Mouse (Mus musculus): ENCODE data around the gene Nupl1. TPM values are rescaled to one million over a fixed set of nuclear protein-coding genes. Genes with fewer than 3 reads are reported as not detected.

The Nupl1 gene
- total and polyA plus RNA-seq, 3 experiments, result 0.11 TPM; not detected in 2

- Histone ChIP-seq H3K27me3 (ENCODE audit: insufficient read depth, low read length) (no peaks in the 10 kb centered on the region), H3K9me3 (replicated peaks) (no peaks in the 10 kb centered on the region), H3K4me3 (ENCODE audit: low read depth, low read length) (no peak overlapping the region), H3K36me3 (replicated peaks) (no peaks in the 10 kb centered on the region), H3K4me1 (ENCODE audit: insufficient read depth, low read depth, low read length) (peaks cover 13% of the 10 kb centered on the region)
- TF ChIP-seq TAL1 (conservative IDR thresholded peaks at IDR 0.05; ENCODE audit: low read depth, low read length), result no peak
- no peak for TF ChIP-seq CTCF (IDR thresholded peaks at IDR 0.05; ENCODE audit: low read depth, low read length)
- TF ChIP-seq POLR2AphosphoS5 (IDR thresholded peaks at IDR 0.05; ENCODE audit: insufficient replicate concordance, low read depth, low read length), result no peak
- TF ChIP-seq GATA1 (IDR thresholded peaks at IDR 0.05; ENCODE audit: borderline replicate concordance, low read length), result no peak
- no peak for TF ChIP-seq GATA2 (IDR thresholded peaks at IDR 0.05; ENCODE audit: borderline replicate concordance, low read depth, low read length)
- DNase-seq (ENCODE audit: low spot score) (no peak), ATAC-seq (ENCODE audit: extremely low read depth, insufficient number of reproducible peaks, low FRiP score, poor library complexity, severe bottlenecking) (no peak)
These were observed 5.9 kb upstream of the Nupl1 start for GRCm38 (mm10) chr14:60257101-60257500.

DNA sequence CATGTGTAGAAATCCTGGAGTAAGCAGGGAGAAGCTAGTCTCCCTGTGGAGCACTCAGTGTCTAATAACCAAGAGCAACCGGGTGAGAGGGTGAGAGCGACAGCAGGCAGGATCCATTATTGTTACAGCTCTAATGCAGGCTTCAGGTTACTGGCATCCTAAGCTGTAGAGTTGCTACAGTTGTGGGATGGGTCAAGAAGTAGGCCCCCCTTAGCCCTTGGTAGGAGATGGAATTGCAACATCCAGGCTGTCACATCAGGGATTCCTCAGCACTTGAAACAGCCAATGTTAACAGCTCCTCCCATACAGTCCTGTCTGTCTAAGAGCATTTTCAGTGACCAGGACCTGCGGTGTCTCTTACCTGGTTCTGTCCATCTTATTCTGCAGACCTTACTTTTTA is 5.1 kb upstream of the Nupl1 start:
- Histone ChIP-seq H3K4me3 (ENCODE audit: low read depth, low read length) (no peak overlapping the region), H3K36me3 (replicated peaks) (no peaks in the 10 kb centered on the region), H3K9me3 (replicated peaks) (no peaks in the 10 kb centered on the region), H3K27me3 (ENCODE audit: insufficient read depth, low read length) (no peaks in the 10 kb centered on the region), H3K4me1 (ENCODE audit: insufficient read depth, low read depth, low read length) (peaks cover 13% of the 10 kb centered on the region)
- ATAC-seq (ENCODE audit: extremely low read depth, insufficient number of reproducible peaks, low FRiP score, poor library complexity, severe bottlenecking) (no peak), DNase-seq (ENCODE audit: low spot score) (no peak)
- no peak for TF ChIP-seq GATA1 (IDR thresholded peaks at IDR 0.05; ENCODE audit: borderline replicate concordance, low read length)
- no peak for TF ChIP-seq GATA2 (IDR thresholded peaks at IDR 0.05; ENCODE audit: borderline replicate concordance, low read depth, low read length)
- no peak for TF ChIP-seq POLR2AphosphoS5 (IDR thresholded peaks at IDR 0.05; ENCODE audit: insufficient replicate concordance, low read depth, low read length)
- TF ChIP-seq CTCF (IDR thresholded peaks at IDR 0.05; ENCODE audit: low read depth, low read length), result no peak
- TF ChIP-seq TAL1 (conservative IDR thresholded peaks at IDR 0.05; ENCODE audit: low read depth, low read length), result no peak

GRCm38 (mm10) chr14:60254774-60255173 is 3.5 kb upstream of the Nupl1 start:
- Histone ChIP-seq H3K27me3 (ENCODE audit: insufficient read depth, low read length) (no peaks in the 10 kb centered on the region), H3K4me3 (ENCODE audit: low read depth, low read length) (no peak overlapping the region), H3K36me3 (replicated peaks) (no peaks in the 10 kb centered on the region), H3K9me3 (replicated peaks) (no peaks in the 10 kb centered on the region), H3K4me1 (ENCODE audit: insufficient read depth, low read depth, low read length) (peaks cover 13% of the 10 kb centered on the region)
- DNase-seq (ENCODE audit: low spot score) (no peak), ATAC-seq (ENCODE audit: extremely low read depth, insufficient number of reproducible peaks, low FRiP score, poor library complexity, severe bottlenecking) (no peak)
- no peak for TF ChIP-seq POLR2AphosphoS5 (IDR thresholded peaks at IDR 0.05; ENCODE audit: insufficient replicate concordance, low read depth, low read length)
- TF ChIP-seq CTCF (IDR thresholded peaks at IDR 0.05; ENCODE audit: low read depth, low read length), result no peak
- TF ChIP-seq GATA2 (IDR thresholded peaks at IDR 0.05; ENCODE audit: borderline replicate concordance, low read depth, low read length), result no peak
- TF ChIP-seq TAL1 (conservative IDR thresholded peaks at IDR 0.05; ENCODE audit: low read depth, low read length), result no peak
- TF ChIP-seq GATA1 (IDR thresholded peaks at IDR 0.05; ENCODE audit: borderline replicate concordance, low read length), result no peak

- ATAC-seq (ENCODE audit: extremely low read depth, insufficient number of reproducible peaks, low FRiP score, poor library complexity, severe bottlenecking) (no peak), DNase-seq (ENCODE audit: low spot score) (no peak)
- Histone ChIP-seq H3K4me1 (ENCODE audit: insufficient read depth, low read depth, low read length) (peaks cover 22% of the 10 kb centered on the region), H3K27me3 (ENCODE audit: insufficient read depth, low read length) (no peaks in the 10 kb centered on the region), H3K9me3 (replicated peaks) (no peaks in the 10 kb centered on the region), H3K36me3 (replicated peaks) (peaks cover 8% of the 10 kb centered on the region), H3K4me3 (ENCODE audit: low read depth, low read length) (no peak overlapping the region)
- no peak for TF ChIP-seq TAL1 (conservative IDR thresholded peaks at IDR 0.05; ENCODE audit: low read depth, low read length)
- no peak for TF ChIP-seq CTCF (IDR thresholded peaks at IDR 0.05; ENCODE audit: low read depth, low read length)
- no peak for TF ChIP-seq GATA1 (IDR thresholded peaks at IDR 0.05; ENCODE audit: borderline replicate concordance, low read length)
- TF ChIP-seq POLR2AphosphoS5 (IDR thresholded peaks at IDR 0.05; ENCODE audit: insufficient replicate concordance, low read depth, low read length), result no peak
- TF ChIP-seq GATA2 (IDR thresholded peaks at IDR 0.05; ENCODE audit: borderline replicate concordance, low read depth, low read length), result no peak
These were observed 2.2 kb upstream of the Nupl1 start for GRCm38 (mm10) chr14:60253466-60253865.

DNA sequence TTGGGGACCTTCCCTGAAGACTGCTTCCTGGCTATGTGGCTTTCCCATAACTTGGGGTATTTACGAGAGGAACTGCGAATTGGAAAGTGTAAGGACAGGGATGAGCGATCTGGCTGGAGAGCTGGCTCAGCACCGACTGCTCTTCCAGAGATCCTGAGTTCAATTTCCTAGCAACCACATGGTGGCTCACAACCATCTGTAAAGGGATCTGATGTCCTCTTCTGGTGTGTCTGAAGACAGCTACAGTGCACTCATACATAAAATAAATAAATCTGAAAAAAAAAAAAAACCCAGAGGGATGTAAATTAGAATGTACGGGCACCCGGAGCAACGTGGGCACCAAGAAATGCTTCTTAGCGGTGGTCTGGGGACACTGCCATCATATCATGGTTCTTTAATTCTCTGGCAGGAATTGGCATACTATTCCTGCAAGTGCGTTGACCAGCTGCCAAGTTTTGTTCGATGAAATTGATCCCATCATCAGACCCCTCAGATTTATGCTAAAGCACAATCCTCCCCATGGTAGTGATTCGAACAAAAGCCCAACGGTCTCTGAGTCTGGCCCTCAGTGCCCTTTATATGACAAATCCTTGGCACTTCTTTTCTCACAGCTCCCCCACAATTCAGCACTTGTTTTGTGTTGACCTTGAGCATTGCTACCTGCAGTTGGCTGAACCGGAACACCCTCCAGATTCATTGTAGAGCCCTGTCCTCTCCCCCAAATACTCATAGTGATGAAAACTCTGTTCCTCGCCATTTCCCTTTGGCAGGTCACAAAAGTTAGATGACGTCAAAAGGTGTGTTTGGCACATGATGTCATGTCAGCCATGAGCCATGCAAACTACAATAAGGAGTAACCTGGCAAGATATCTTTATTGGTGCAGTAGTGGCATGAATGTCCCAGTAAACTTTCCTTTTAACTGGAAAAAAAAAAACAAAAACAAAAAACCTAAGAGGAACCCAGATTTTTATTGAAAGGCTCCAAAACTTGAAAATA is 1.1 kb upstream of the Nupl1 start:
- H3K36me3 ChIP-seq (replicated peaks), result peaks cover 14% of the 10 kb centered on the region
- no peaks in the 10 kb centered on the region for H3K27me3 ChIP-seq (ENCODE audit: insufficient read depth, low read length)
- TF ChIP-seq CTCF (IDR thresholded peaks at IDR 0.05; ENCODE audit: low read depth, low read length), result no peak
- no peak for TF ChIP-seq TAL1 (conservative IDR thresholded peaks at IDR 0.05; ENCODE audit: low read depth, low read length)
- TF ChIP-seq POLR2AphosphoS5 (IDR thresholded peaks at IDR 0.05; ENCODE audit: insufficient replicate concordance, low read depth, low read length), result no peak
- H3K4me1 ChIP-seq (ENCODE audit: insufficient read depth, low read depth, low read length), result peaks cover 26% of the 10 kb centered on the region
- no peak for ATAC-seq (ENCODE audit: extremely low read depth, insufficient number of reproducible peaks, low FRiP score, poor library complexity, severe bottlenecking)
- H3K4me3 ChIP-seq (ENCODE audit: low read depth, low read length), result peak overlapping the region; percentile 97
- DNase-seq (ENCODE audit: low spot score), result no peak
- H3K9me3 ChIP-seq (replicated peaks), result no peaks in the 10 kb centered on the region

- DNase-seq (ENCODE audit: low spot score), result no peak
- TF ChIP-seq GATA1 (IDR thresholded peaks at IDR 0.05; ENCODE audit: borderline replicate concordance, low read length) (no peak), GATA2 (IDR thresholded peaks at IDR 0.05; ENCODE audit: borderline replicate concordance, low read depth, low read length) (no peak), CTCF (IDR thresholded peaks at IDR 0.05; ENCODE audit: low read depth, low read length) (no peak), TAL1 (conservative IDR thresholded peaks at IDR 0.05; ENCODE audit: low read depth, low read length) (no peak), POLR2AphosphoS5 (IDR thresholded peaks at IDR 0.05; ENCODE audit: insufficient replicate concordance, low read depth, low read length) (no peak)
- peaks cover 21% of the 10 kb centered on the region for H3K4me1 ChIP-seq (ENCODE audit: insufficient read depth, low read depth, low read length)
- peak overlapping the region; percentile 97 for H3K4me3 ChIP-seq (ENCODE audit: low read depth, low read length)
- no peaks in the 10 kb centered on the region for H3K9me3 ChIP-seq (replicated peaks)
- H3K27me3 ChIP-seq (ENCODE audit: insufficient read depth, low read length), result no peaks in the 10 kb centered on the region
- H3K36me3 ChIP-seq (replicated peaks), result peaks cover 20% of the 10 kb centered on the region
- no peak for ATAC-seq (ENCODE audit: extremely low read depth, insufficient number of reproducible peaks, low FRiP score, poor library complexity, severe bottlenecking)
These were observed 352 bp downstream of the Nupl1 start for GRCm38 (mm10) chr14:60250879-60251278.
